Mouse (Mus musculus) midbrain, embryonic 12.5 days (tissue): ENCODE data around the gene Akap8. TPM values are rescaled to one million over a fixed set of nuclear protein-coding genes. Genes with fewer than 3 reads are reported as not detected.

Experiments used
- ATAC-seq: fragments of 200-750 bp; cut with Nextera tagmentation; 2 replicates; pipeline ENCODE4 v1.8.0; 2017; ENCODE audit warnings: low read depth, moderate TSS enrichment, moderate library complexity; ENCODE audit not compliant: low FRiP score
- H3K27ac ChIP-seq: fragments of 300-500 bp; sonication (generic); replicated peaks from 2 replicates; pipeline ENCODE4 v1.5.1; 2016; ENCODE audit warnings: mild to moderate bottlenecking
- H3K27me3 ChIP-seq: fragments of 300-500 bp; sonication (generic); 2 replicates; pipeline ENCODE4 v1.6.1; 2016; ENCODE audit warnings: mild to moderate bottlenecking
- H3K36me3 ChIP-seq: fragments of 300-500 bp; sonication (generic); 2 replicates; pipeline ENCODE4 v1.6.1; 2016
- H3K4me1 ChIP-seq: fragments of 300-500 bp; sonication (generic); 2 replicates; pipeline ENCODE4 v1.6.1; 2016
- H3K4me2 ChIP-seq: fragments of 300-500 bp; sonication (generic); replicated peaks from 2 replicates; pipeline ENCODE4 v1.6.1; 2016; ENCODE audit warnings: mild to moderate bottlenecking, moderate library complexity
- H3K4me3 ChIP-seq: fragments of 300-500 bp; sonication (generic); 2 replicates; pipeline ENCODE4 v1.5.1; 2016; ENCODE audit warnings: mild to moderate bottlenecking
- H3K9ac ChIP-seq: fragments of 300-500 bp; sonication (generic); replicated peaks from 2 replicates; pipeline ENCODE4 v1.6.1; 2016; ENCODE audit warnings: mild to moderate bottlenecking, moderate library complexity
- H3K9me3 ChIP-seq: fragments of 300-500 bp; sonication (generic); 2 replicates; pipeline ENCODE4 v1.6.1; 2016; ENCODE audit warnings: mild to moderate bottlenecking
- WGBS: fragments of 180-500 bp; shearing (Covaris S2); methylation state at CpG from one replicate; pipeline ENCODE4 v1.1.7; 2016; 5-methylcytosine and 5-hydroxymethylcytosine counted together
- polyA plus RNA-seq: library from polyadenylated mRNA; unstranded; fragments of >200 nt; fragmentation: Nextera tagmentation; extraction: Ambion mirVana; gene quantifications from 2 replicates; pipeline ENCODE4 v1.2.1, GENCODE M21; 2016

The Akap8 gene
- polyA plus RNA-seq, 1 experiment from 2014 or later = 151 TPM

GRCm38 (mm10) chr17:32356766-32357760 lies 36.0 kb upstream of the Akap8 start:
- Histone ChIP-seq H3K9me3 (no peaks in the 10 kb centered on the region), H3K27ac (no peak overlapping the region), H3K4me3 (no peak overlapping the region), H3K4me1 (peaks cover 6% of the 10 kb centered on the region), H3K9ac (no peak overlapping the region), H3K36me3 (peaks cover 86% of the 10 kb centered on the region), H3K4me2 (no peak overlapping the region), H3K27me3 (no peaks in the 10 kb centered on the region)
- no peak for ATAC-seq
- 85% methylated on average over 24 of the region's 24 CpGs for WGBS

GRCm38 (mm10) chr17:32356281-32356680 lies 35.2 kb upstream of the Akap8 start:
- H3K27ac ChIP-seq = no peak overlapping the region
- no peaks in the 10 kb centered on the region for H3K27me3 ChIP-seq
- ATAC-seq = no peak
- H3K9ac ChIP-seq = no peak overlapping the region
- 83% methylated on average over 9 of the region's 9 CpGs for WGBS
- H3K4me3 ChIP-seq = no peak overlapping the region
- no peaks in the 10 kb centered on the region for H3K9me3 ChIP-seq
- H3K4me2 ChIP-seq = no peak overlapping the region
- H3K36me3 ChIP-seq = peaks cover 78% of the 10 kb centered on the region
- peaks cover 3% of the 10 kb centered on the region for H3K4me1 ChIP-seq

GRCm38 (mm10) chr17:32355031-32355430 lies 34.0 kb upstream of the Akap8 start:
- peaks cover 66% of the 10 kb centered on the region for H3K36me3 ChIP-seq
- no peak overlapping the region for H3K4me2 ChIP-seq
- ATAC-seq = no peak
- H3K9me3 ChIP-seq = no peaks in the 10 kb centered on the region
- no peak overlapping the region for H3K4me3 ChIP-seq
- no peak overlapping the region for H3K9ac ChIP-seq
- H3K27ac ChIP-seq = no peak overlapping the region
- peaks cover 8% of the 10 kb centered on the region for H3K4me1 ChIP-seq
- 88% methylated on average over 6 of the region's 6 CpGs for WGBS
- H3K27me3 ChIP-seq = no peaks in the 10 kb centered on the region

GRCm38 (mm10) chr17:32354211-32354610 lies 33.2 kb upstream of the Akap8 start:
- Histone ChIP-seq H3K4me2 (no peak overlapping the region), H3K27me3 (no peaks in the 10 kb centered on the region), H3K9ac (no peak overlapping the region), H3K27ac (peak overlapping the region; percentile 10), H3K4me1 (peaks cover 14% of the 10 kb centered on the region), H3K4me3 (no peak overlapping the region), H3K36me3 (peaks cover 58% of the 10 kb centered on the region), H3K9me3 (no peaks in the 10 kb centered on the region)
- WGBS = 58% methylated on average over 5 of the region's 5 CpGs
- ATAC-seq = no peak

GRCm38 (mm10) chr17:32353696-32354095 lies 32.7 kb upstream of the Akap8 start:
- Histone ChIP-seq H3K36me3 (peaks cover 52% of the 10 kb centered on the region), H3K9ac (no peak overlapping the region), H3K27ac (peak overlapping the region; percentile 54), H3K4me1 (peaks cover 16% of the 10 kb centered on the region), H3K4me2 (no peak overlapping the region), H3K9me3 (no peaks in the 10 kb centered on the region), H3K27me3 (no peaks in the 10 kb centered on the region), H3K4me3 (no peak overlapping the region)
- no peak for ATAC-seq
- 80% methylated on average over 4 of the region's 4 CpGs for WGBS

GRCm38 (mm10) chr17:32351726-32352125 lies 30.7 kb upstream of the Akap8 start:
- peaks cover 23% of the 10 kb centered on the region for H3K4me1 ChIP-seq
- H3K4me2 ChIP-seq = no peak overlapping the region

GRCm38 (mm10) chr17:32351269-32351668 lies 30.2 kb upstream of the Akap8 start:
- ATAC-seq = no peak
- no peak overlapping the region for H3K27ac ChIP-seq
- no peaks in the 10 kb centered on the region for H3K27me3 ChIP-seq
- peaks cover 23% of the 10 kb centered on the region for H3K4me1 ChIP-seq
- 0 out of 2 replicates have a peak overlapping the region, but pooled peaks have one; percentile 79 for H3K4me3 ChIP-seq
- WGBS = 74% methylated on average over 3 of the region's 3 CpGs
- peaks cover 28% of the 10 kb centered on the region for H3K36me3 ChIP-seq
- H3K9ac ChIP-seq = peak overlapping the region; percentile 29; the same call in 1 of the 2 replicates
- no peaks in the 10 kb centered on the region for H3K9me3 ChIP-seq
- H3K4me2 ChIP-seq = peak overlapping the region; percentile 59; the same call in 1 of the 2 replicates

More at GRCm38 (mm10) chr17:32351726-32352125, 30.7 kb upstream of the Akap8 start:
- Histone ChIP-seq H3K9ac (no peak overlapping the region), H3K36me3 (peaks cover 33% of the 10 kb centered on the region), H3K27ac (no peak overlapping the region), H3K27me3 (no peaks in the 10 kb centered on the region), H3K4me3 (no peak overlapping the region), H3K9me3 (no peaks in the 10 kb centered on the region)
- no peak for ATAC-seq

- H3K9ac ChIP-seq = peak within 1 kb of the TSS; percentile 78
- no peaks in the 10 kb centered on the region for H3K9me3 ChIP-seq
- peaks cover 20% of the 10 kb centered on the region for H3K36me3 ChIP-seq
- H3K4me1 ChIP-seq = peaks cover 23% of the 10 kb centered on the region
- H3K4me3 ChIP-seq = peak within 1 kb of the TSS; percentile 79
- under 1% methylated on average over 37 of the region's 37 CpGs for WGBS
- H3K27ac ChIP-seq = peak within 1 kb of the TSS; percentile 79
- peak within 1 kb of the TSS; percentile 73 for H3K4me2 ChIP-seq
- ATAC-seq = peak; percentile 97
- no peaks in the 10 kb centered on the region for H3K27me3 ChIP-seq
Observed at GRCm38 (mm10) chr17:32350382-32350983, 29.4 kb upstream of the Akap8 start, which contains the start of gene Akap8l. Gene Akap8l, minus strand, starts transcription at chr17:32350607.

- Histone ChIP-seq H3K9me3 (no peaks in the 10 kb centered on the region), H3K4me3 (peak overlapping the region; percentile 79), H3K27me3 (no peaks in the 10 kb centered on the region), H3K36me3 (peaks cover 15% of the 10 kb centered on the region), H3K9ac (peak overlapping the region; percentile 78), H3K4me1 (peaks cover 23% of the 10 kb centered on the region), H3K27ac (peak overlapping the region; percentile 79), H3K4me2 (peak overlapping the region; percentile 73)
- under 1% methylated on average over 24 of the region's 24 CpGs for WGBS
- ATAC-seq = no peak; the same call in 1 of the 2 replicates
Observed at GRCm38 (mm10) chr17:32349851-32350381, 28.9 kb upstream of the Akap8 start.

- WGBS = 14% methylated on average over 4 of the region's 4 CpGs
- ATAC-seq = no peak
- Histone ChIP-seq H3K9ac (peak overlapping the region; percentile 78), H3K4me2 (peak overlapping the region; percentile 73), H3K27ac (no peak overlapping the region), H3K4me1 (peaks cover 21% of the 10 kb centered on the region), H3K4me3 (peak overlapping the region; percentile 79), H3K36me3 (peaks cover 12% of the 10 kb centered on the region), H3K9me3 (no peaks in the 10 kb centered on the region), H3K27me3 (no peaks in the 10 kb centered on the region)
Observed at GRCm38 (mm10) chr17:32349037-32349732, 28.1 kb upstream of the Akap8 start.

GRCm38 (mm10) chr17:32348406-32348805 lies 27.4 kb upstream of the Akap8 start:
- 93% methylated on average over 2 of the region's 2 CpGs for WGBS
- no peak overlapping the region for H3K27ac ChIP-seq
- no peak overlapping the region for H3K4me2 ChIP-seq
- H3K4me1 ChIP-seq = peaks cover 20% of the 10 kb centered on the region
- no peak for ATAC-seq
- no peak overlapping the region for H3K4me3 ChIP-seq
- H3K9ac ChIP-seq = no peak overlapping the region
- no peaks in the 10 kb centered on the region for H3K27me3 ChIP-seq
- H3K9me3 ChIP-seq = no peaks in the 10 kb centered on the region
- H3K36me3 ChIP-seq = peaks cover 11% of the 10 kb centered on the region
